ENCODE assay signal across 8 mouse cellular contexts in the genomic region with DNA sequence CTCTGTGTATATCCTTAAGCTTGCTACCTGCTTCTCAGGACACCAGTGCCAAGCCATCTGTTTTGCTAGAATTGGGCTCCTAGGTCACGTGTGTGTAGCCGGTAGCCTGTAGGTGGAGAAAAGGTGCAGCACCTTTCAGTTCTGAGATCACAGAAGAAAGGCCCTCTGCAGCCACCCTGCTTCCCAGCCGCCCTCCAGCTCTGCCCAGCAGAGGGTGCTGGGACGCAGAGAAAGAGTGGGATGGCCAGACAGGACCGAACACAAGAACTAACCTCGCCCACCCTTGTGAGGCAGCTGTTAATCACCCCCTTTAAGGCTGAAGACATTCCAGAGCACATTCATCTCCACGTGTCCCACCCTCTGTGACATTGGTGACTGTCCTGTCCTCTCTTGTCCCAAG.
A peak's percentile ranks its signal among the peaks of the same experiment; 100 is the strongest.
DNase-seq lines count a peak whose midpoint lies in the region; TF ChIP-seq lines count a peak whose summit lies in the region.

No protein-coding gene starts in this region.

- H3K27me3 ChIP-seq in cerebellum, adult 2 months (ENCODE audit: control insufficient read depth, insufficient read depth, low read length): no peaks in the 10 kb centered on the region
- H3K27me3 ChIP-seq in limb, embryonic 10.5 days (ENCODE audit: low read depth, poor library complexity, severe bottlenecking): no peaks in the 10 kb centered on the region

- peak; percentile 44 to 53 for DNase-seq in cerebellum, adult 2 months
- DNase-seq in cerebellum, adult 9-10 months: no peak
- DNase-seq in left cerebral cortex, adult 2 months (ENCODE audit: extremely low spot score in 1 of 2, low spot score in 2 of 2): no peak
- DNase-seq in left cerebral cortex, adult 8-10 months (ENCODE audit: low spot score in 2 of 2): no peak
- peak; percentile 56 for DNase-seq in ZHBTc4 (ENCODE audit: low read depth, low spot score)
- peak; percentile 21 for DNase-seq in kidney, postnatal 14 days
- DNase-seq in limb, embryonic 10.5 days (ENCODE audit: low spot score): no peak
- no peak for DNase-seq in frontal cortex, postnatal 36 days (ENCODE audit: low spot score in 2 of 2)

- TF ChIP-seq CTCF in cerebellum, adult 2 months (IDR thresholded peaks at IDR 0.05; ENCODE audit: borderline replicate concordance, insufficient read depth, low read depth, low read length): peak; percentile 63
- peak; percentile 49 for TF ChIP-seq CTCF in left cerebral cortex, adult 2 months (IDR thresholded peaks at IDR 0.05)

- no peak overlapping the region for H3K4me3 ChIP-seq in cerebellum, adult 2 months (replicated peaks; ENCODE audit: insufficient read depth, low read depth, low read length)
- no peak overlapping the region for H3K4me3 ChIP-seq in left cerebral cortex, adult 2 months
- no peak overlapping the region for H3K4me3 ChIP-seq in limb, embryonic 10.5 days

- H3K9me3 ChIP-seq in limb, embryonic 10.5 days (replicated peaks): no peaks in the 10 kb centered on the region

- TF ChIP-seq POLR2A in cerebellum, adult 2 months (IDR thresholded peaks at IDR 0.05; ENCODE audit: borderline replicate concordance, insufficient read depth, low read length): no peak

- intact Hi-C loops in left cerebral cortex, adult 2 months (cut with DNase I): loop anchor here (5.0 kb wide), 1 partner anchor 174 kb away; no protein-coding TSS in a partner anchor

- peaks cover 4% of the 10 kb centered on the region; the same call in 1 of the 2 replicates for H3K36me3 ChIP-seq in limb, embryonic 10.5 days

- peaks cover 10% of the 10 kb centered on the region for H3K4me1 ChIP-seq in cerebellum, adult 2 months (ENCODE audit: control insufficient read depth, insufficient read depth, low read length)
- peaks cover 27% of the 10 kb centered on the region for H3K4me1 ChIP-seq in limb, embryonic 10.5 days

- no peak overlapping the region for H3K27ac ChIP-seq in cerebellum, adult 2 months (ENCODE audit: insufficient read depth, low read length)
- H3K27ac ChIP-seq in left cerebral cortex, adult 2 months: no peak overlapping the region
- H3K27ac ChIP-seq in limb, embryonic 10.5 days: no peak overlapping the region

- WGBS in cerebellum, adult 2 months: 38% methylated on average over 7 of the region's 7 CpGs
- WGBS in limb, embryonic 10.5 days: 49% methylated on average over 7 of the region's 7 CpGs

Comparison
In these comparisons a context has a peak if more than half of its experiments do, and no peak if none do; other contexts are left out.
1. DNase-seq: peak in cerebellum, adult 2 months (2 of 2), ZHBTc4 (single experiment) and kidney, postnatal 14 days (single experiment); none in cerebellum, adult 9-10 months (single experiment), left cerebral cortex, adult 2 months (0 of 2), left cerebral cortex, adult 8-10 months (0 of 2), limb, embryonic 10.5 days (single experiment) and frontal cortex, postnatal 36 days (0 of 2).